Mouse (Mus musculus): ENCODE results near the gene Fbxo40.

The Fbxo40 gene

DNA sequence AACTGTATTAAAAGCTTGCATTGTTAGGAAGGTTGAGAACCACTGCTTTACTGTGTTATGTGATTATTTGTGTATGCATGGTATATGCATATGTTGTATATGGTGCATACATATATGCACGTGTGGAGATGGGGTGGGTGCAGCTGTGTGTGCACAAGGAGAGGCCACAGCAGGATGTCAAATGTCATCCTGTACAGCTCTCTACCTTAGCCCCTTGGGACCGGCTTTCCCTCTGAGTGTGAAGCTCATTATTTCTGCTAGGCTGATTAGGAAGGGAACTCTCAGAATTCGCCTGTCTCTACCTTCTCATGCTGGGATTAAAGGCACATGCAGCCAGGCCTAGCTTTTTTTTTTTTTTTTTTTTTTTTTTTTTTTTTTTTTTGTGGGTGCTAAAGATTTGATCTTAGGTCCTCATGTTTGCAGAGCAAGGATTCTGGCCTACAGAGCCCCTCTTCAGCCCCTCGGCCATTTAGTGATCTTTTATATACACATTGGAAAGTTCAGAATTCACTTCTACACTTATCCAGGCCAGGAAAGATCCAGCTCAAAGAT lies 42.5 kb downstream of the Fbxo40 start:
- in situ Hi-C loops (cut with MseI, MboI) = no loop called here

DNA sequence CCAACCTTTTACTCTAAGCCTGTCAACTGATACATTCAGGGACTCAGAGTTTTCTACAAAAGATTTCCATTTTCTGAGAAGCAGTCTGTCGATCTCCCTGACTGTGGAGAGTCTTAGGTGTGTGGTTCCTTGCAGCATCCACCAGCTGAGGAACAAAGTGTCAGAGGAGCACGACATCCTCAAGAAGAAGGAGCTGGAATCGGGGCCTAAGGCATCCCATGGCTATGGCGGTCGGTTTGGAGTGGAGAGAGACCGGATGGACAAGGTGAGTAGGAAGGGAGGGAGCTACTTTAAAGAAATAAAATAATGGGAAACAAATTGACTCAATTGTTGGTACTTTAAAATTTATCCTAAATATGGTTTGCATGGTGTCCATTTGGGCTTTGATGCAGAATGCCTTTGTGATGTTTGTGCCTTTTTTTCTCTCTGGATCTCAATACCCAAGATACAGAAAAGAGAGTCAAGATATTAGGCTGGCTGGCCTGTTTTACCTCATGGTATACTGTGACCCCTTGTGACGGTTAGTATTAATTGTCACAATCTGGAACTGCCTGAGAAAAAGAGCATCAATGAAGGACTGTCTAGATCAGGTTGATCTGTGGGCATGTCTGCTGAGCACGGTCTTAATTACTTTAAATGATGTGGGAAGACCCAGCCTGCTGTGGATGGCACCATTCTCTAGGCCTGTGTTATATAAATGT lies 43.7 kb downstream of the Fbxo40 start:
- in situ Hi-C loops (cut with MseI, MboI) = no loop called here

DNA sequence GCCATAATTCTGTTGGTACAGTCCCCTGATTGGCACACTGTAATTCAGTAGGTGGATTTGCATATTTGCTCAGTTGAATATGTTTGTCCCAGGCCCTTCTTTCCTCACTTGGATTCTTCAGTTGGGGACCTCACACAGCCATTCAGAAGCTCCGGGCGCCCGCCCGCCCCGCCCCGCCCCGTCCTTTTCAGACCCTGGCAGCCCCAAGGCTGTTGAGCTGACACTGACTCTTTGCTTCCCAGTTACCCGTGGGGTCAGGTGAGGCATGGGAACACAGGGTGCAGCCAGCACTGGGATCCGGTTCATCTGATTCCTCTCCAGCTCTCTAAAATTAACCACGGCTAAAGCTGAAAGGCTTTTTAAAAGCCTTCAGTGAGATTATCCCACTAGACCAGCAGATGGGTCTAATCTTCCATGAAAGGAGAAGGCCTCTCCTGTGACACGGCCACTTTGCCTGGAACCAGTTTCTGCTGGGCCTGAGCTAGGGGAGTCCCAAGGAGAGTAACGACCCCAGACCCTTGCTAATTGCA lies 45.3 kb downstream of the Fbxo40 start:
- in situ Hi-C loops (cut with MseI, MboI) = no loop called here

- in situ Hi-C loops (cut with MseI, MboI) = no loop called here
Observed at GRCm38 (mm10) chr16:36943591-36943990, 46.7 kb downstream of the Fbxo40 start.

DNA sequence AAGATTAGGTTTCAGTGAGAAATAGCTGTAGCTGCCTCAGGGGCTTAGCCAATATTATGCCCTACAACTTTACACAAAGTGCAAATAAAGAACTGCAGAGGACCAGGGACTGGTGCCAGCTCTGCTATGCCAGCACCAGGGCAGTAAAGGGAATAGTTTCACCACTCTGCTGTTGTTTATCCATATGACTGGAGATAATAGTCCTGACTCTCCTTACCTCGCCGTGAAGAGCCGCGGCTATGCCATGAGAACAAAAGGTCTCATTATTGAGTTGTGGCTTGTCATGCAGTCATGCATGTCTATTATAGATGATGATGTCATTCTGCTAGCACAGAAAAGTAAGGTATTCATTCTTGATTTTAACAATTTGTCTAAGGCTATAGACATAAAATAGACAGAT lies 48.4 kb downstream of the Fbxo40 start:
- in situ Hi-C loops (cut with MseI, MboI) = no loop called here

GRCm38 (mm10) chr16:36941137-36941727 lies 49.0 kb downstream of the Fbxo40 start:
- in situ Hi-C loops (cut with MseI, MboI) = no loop called here

DNA sequence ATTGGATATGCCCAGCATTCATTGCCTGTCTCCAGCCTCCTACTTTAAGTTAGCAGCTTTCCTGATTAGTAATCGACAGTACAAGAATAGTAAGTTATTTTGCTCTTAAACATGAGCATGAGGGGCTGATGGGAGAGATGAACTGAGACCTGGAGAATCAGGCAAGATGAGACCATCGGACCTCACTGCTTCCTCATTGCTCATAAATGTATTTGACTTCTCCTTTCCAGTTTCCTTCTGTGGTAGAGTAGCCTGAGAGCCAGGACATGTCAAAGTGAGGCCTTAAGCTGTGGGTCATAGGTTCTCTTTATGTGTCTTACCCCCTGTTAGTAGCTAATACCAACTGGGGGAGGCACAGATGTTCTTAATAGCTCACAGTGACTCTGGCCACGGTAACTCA lies 54.5 kb downstream of the Fbxo40 start:
- in situ Hi-C loops (cut with MseI, MboI) = no loop called here

DNA sequence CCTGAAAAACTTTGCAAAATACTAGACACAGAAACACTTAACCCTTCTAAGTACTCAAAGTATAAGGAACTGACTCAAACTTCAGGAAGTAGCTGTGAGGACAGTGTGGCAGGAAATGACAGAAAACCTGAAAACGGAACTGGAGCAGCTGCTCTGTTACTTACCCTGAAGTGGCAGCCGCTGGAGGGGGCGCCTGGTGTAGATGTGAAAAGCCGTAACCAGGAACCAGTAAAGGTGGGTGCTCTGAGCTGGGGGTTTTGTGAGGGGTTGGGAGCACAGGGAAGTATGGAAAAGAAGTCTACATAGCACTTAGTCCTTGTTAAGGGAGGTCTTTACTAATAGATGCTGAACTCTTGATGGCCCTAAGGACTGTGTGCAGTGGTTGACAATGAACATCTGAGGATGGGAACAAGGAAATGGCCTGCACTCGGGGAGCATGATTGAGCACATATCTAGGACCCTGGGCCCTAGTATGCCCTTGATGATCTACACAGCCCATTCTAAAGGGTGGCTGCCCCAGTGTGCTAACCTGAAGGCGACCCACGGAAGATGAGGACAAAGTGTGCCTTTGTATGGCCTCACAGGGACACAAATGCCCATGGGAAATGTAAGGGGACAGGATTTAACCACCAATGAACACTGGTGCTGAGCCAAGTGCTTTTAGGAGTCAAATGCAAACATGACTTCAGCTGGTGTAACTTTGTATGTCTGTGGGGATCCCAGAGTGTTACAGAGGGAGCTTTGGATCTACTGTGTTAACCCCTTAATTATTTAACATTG lies 55.2 kb downstream of the Fbxo40 start, which contains the start of gene Hcls1:
Hcls1 (plus strand) TSS at position 143 of the 780 bp plus-strand sequence.
- in situ Hi-C loops (cut with MseI, MboI) = no loop called here

GRCm38 (mm10) chr16:36934131-36934840 lies 56.0 kb downstream of the Fbxo40 start:
- in situ Hi-C loops (cut with MseI, MboI) = no loop called here

- in situ Hi-C loops (cut with MseI, MboI) = no loop called here
Observed at GRCm38 (mm10) chr16:36932546-36932945, 57.7 kb downstream of the Fbxo40 start.

DNA sequence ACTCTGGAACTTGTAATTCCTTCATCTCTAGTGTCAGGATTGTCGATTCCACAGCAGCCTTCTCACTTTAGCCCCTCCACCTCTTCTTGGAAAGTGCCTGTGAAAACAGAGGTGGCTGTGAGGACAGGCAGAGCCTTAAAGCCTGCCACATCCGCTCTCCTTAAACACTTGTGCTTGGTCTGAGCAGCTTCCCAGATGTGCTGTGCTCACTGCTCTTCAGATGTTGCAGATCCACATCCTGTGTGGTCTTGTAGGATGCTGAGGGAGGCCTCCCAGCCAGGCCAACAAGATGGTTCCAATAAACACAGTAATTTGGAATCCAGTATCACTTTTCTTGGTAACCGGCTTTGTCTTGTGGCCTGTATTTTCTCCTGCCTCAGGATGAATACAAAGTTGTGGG lies 58.3 kb downstream of the Fbxo40 start:
- in situ Hi-C loops (cut with MseI, MboI) = no loop called here

GRCm38 (mm10) chr16:36931381-36931780 lies 58.9 kb downstream of the Fbxo40 start:
- in situ Hi-C loops (cut with MseI, MboI) = no loop called here

DNA sequence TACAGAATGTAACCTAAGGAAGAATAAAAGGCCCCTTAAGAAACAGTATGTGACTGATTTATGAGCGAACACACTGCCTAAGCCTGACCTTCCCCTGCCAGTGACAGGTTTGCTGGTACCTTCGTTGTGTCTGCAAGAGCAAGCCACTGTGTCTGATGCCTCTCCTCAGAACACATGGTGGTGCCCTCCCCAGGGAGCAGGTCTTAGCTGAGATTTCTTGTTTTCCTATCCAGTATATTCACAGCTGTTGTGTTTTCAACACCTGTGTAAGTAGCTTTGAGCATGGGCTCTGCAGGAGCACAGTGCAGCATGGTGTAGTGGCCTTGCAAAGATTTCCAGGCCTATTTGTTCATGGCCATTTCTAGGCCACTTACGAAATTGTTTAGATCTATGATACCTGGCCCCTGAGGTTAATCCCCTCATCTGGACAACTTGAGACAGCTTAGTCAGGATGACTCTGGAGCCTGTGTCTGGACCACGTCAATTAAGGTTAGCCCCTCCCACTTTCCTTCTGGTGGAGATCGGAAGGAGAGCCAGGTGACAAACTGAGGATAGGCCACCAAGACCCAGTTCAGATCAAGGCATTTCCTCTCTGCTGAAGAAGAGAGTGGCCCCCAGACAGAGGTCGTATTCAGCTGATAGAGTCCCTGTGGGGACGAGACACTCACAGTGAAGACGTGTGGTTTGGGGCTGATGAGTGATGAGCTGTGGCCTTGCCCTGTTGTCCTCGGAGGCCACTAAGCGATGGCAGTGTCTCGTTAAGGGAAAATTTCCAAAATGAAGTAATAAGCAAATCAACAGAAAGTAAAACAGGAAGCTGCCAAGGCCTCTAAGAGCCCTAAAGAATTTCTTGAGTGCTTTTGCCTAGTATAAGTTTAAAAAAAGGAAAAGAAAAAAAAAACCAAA lies 59.8 kb downstream of the Fbxo40 start:
- in situ Hi-C loops (cut with MseI, MboI) = no loop called here

DNA sequence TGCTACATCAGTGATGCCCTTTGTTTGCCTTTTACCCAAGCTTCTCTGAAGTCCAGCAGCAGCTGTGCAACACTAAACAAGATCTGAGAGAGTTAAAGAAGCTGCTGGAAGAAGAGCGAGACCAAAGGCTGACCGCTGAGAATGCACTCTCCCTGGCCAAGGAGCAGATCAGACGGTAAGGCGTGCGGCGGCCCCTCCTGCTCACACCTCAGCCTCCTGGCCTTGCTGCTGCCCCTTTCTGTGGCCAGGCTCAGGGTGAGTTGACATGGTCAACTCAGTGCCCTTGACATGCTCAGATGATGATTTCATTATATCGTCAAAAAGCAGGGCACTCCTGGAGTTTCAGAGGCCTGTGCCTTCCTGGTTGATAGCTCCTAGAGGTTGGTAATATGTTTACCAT lies 61.1 kb downstream of the Fbxo40 start:
- in situ Hi-C loops (cut with MseI, MboI) = no loop called here

GRCm38 (mm10) chr16:36928106-36928500 lies 62.2 kb downstream of the Fbxo40 start:
- in situ Hi-C loops (cut with MseI, MboI) = no loop called here

GRCm38 (mm10) chr16:36927495-36928105 lies 62.7 kb downstream of the Fbxo40 start:
- in situ Hi-C loops (cut with MseI, MboI) = no loop called here

DNA sequence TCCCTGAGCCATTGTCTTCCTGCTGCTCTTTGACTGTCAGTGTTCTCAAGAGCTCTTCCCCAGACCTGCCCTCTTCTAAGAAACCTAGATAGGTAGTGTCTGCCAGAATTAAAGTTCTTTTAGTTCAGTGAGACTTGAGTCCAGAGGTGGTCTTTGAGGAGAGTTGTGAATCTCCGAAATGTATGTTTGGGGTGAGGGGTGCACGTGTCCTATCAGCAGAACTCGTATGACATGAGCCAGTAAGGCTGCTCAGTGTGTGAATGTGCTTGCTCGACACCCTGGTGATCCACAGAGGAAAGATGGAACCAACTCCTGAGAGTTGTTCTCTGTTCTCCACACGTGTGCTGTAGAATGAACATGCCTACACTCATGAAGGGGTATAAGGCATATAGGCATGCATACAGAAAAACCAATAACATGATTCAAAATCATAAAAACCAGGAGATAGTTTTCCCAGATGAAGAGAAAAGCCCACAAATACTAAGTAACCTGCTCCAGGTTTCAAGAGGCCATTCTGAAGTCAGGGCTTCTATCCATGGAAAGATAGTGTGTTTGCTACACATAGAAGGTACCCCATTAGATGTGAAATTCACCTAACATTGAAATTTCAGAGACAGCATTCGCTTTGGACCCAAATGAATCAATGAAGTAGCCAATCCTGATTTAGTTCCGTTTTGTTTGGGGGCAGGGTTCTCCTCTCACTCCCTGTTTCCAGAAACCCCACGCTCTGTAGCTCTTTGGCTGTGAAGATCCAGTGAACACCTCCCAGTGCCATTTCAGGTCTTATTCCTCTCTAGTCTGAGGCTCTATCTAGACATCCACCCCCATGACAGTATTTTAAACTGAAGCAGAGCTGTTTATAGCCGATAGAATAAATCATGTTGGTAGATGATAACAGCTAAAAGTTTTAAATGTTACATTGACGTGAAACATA lies 63.5 kb downstream of the Fbxo40 start:
- in situ Hi-C loops (cut with MseI, MboI) = no loop called here

DNA sequence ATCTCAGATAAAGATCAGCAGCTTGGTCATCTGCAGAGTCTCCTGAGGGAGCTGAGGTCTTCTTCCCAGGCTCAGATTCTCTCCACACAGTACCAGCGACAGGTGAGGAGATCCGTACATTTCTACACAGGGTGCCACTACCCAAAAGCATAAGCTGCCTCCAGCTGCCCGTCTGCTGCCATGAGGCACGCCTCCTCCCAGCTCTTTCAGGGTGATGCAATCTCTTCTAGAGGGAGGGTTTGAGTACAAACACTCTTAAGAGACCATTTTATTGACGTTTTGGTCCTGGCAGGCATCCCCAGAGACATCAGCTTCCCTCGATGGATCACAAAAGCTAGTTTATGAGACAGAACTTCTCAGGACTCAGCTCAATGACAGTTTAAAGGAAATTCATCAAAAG lies 64.5 kb downstream of the Fbxo40 start:
- in situ Hi-C loops (cut with MseI, MboI) = no loop called here

DNA sequence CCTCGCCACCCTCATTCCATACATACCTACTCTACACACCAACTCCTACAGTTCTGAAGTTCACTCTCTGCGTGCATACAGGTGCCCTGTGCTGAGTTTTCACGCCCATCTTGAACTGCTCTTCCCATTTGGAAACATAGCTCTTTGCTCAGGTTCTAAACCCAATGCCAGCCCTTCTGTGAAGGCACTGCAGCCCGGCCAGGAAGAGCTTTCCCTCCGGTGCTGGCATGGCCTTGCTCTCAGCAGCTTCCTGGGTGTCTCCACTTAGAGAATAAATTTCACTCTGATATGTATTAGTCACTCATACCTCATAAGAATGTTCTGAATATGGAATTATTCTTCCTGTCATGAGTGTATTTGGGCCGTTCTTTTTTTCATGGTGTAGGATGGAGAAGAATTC lies 64.9 kb downstream of the Fbxo40 start:
- in situ Hi-C loops (cut with MseI, MboI) = no loop called here

Measured in mouse trophoblast stem cell (cell line).